Mouse (Mus musculus) liver, embryonic 14.5 days (tissue): ENCODE measurements around the gene Msantd3. TPM values are rescaled to one million over a fixed set of nuclear protein-coding genes. Genes with fewer than 3 reads are reported as not detected.

ENCODE experiments used
- ATAC-seq: fragments of 200-750 bp; cut with Nextera tagmentation; 2 replicates; pipeline ENCODE4 v1.8.0; 2017; ENCODE audit warnings: moderate number of reproducible peaks, mild to moderate bottlenecking, moderate library complexity; ENCODE audit not compliant: insufficient read depth
- DNase-seq, 3 experiments: peaks; one replicate each; pipeline ENCODE4 v3.0.0-alpha.2; 2012 to 2013; ENCODE audit warnings: low read depth in 3 of 3, low spot score in 3 of 3
- H3K27ac ChIP-seq: fragments of 300-500 bp; sonication (generic); 2 replicates; pipeline ENCODE4 v1.5.1; 2014; ENCODE audit warnings: moderate library complexity, mild to moderate bottlenecking, control low read depth, inconsistent platforms
- H3K27me3 ChIP-seq: fragments of 300-500 bp; sonication (generic); 2 replicates; pipeline ENCODE4 v1.6.1; 2014; ENCODE audit warnings: mild to moderate bottlenecking, low read length, moderate library complexity; ENCODE audit not compliant: control insufficient read depth, insufficient read depth
- H3K36me3 ChIP-seq: fragments of 300-500 bp; sonication (generic); replicated peaks from 2 replicates; pipeline ENCODE4 v1.6.1; 2014; ENCODE audit warnings: low read depth; ENCODE audit not compliant: control insufficient read depth, insufficient read depth
- H3K4me1 ChIP-seq, 2 experiments: fragments of 200-500 bp in 1 of 2; fragments of 300-500 bp in 1 of 2; sonication (generic) in 1 of 2; replicated peaks; 2 replicates each; pipeline ENCODE4 v1.6.1; 2012 to 2014; ENCODE audit warnings: antibody characterized with exemption in 1 of 2, inconsistent platforms in 1 of 2, low read length in 1 of 2; ENCODE audit not compliant: control insufficient read depth in 2 of 2, insufficient read depth in 2 of 2
- H3K4me2 ChIP-seq: fragments of 300-500 bp; sonication (generic); 2 replicates; pipeline ENCODE4 v1.6.1; 2014; ENCODE audit warnings: low read depth, mild to moderate bottlenecking, control low read depth, moderate library complexity
- H3K4me3 ChIP-seq, 2 experiments: fragments of 200-500 bp in 1 of 2; fragments of 300-500 bp in 1 of 2; sonication (generic) in 1 of 2; 2 replicates each; pipeline ENCODE4 v1.5.1; 2012 to 2014; ENCODE audit warnings: low read depth in 2 of 2, low read length in 2 of 2, mild to moderate bottlenecking in 2 of 2, control low read depth in 1 of 2, inconsistent platforms in 1 of 2, moderate library complexity in 1 of 2; ENCODE audit not compliant: insufficient read depth in 1 of 2
- H3K9ac ChIP-seq: fragments of 300-500 bp; sonication (generic); replicated peaks from 2 replicates; pipeline ENCODE4 v1.6.1; 2014; ENCODE audit warnings: mild to moderate bottlenecking, control low read depth, moderate library complexity
- H3K9me3 ChIP-seq: fragments of 300-500 bp; sonication (generic); 2 replicates; pipeline ENCODE4 v1.6.1; 2016; ENCODE audit warnings: low read length, mixed read lengths; ENCODE audit not compliant: control insufficient read depth
- CTCF ChIP-seq: IDR thresholded peaks from 2 replicates; pipeline ENCODE4 v1.5.1; 2016; ENCODE audit warnings: antibody characterized with exemption, low read depth, control low read depth
- EP300 ChIP-seq: IDR thresholded peaks from 2 replicates; pipeline ENCODE4 v1.6.1; 2016; ENCODE audit warnings: antibody characterized with exemption, low read depth
- WGBS: fragments of 180-500 bp; shearing (Covaris S2); extraction: QIAGEN DNeasy Blood & Tissue Kit; methylation state at CpG from one replicate; pipeline ENCODE4 v1.1.7; 2014; ENCODE audit not compliant: insufficient replicate concordance; 5-methylcytosine and 5-hydroxymethylcytosine counted together
- polyA plus RNA-seq, 2 experiments: library from polyadenylated mRNA; depleted of rRNA in 1 of 2; stranded (reverse) in 1 of 2; unstranded in 1 of 2; fragments of >200 nt; fragmentation: Nextera tagmentation in 1 of 2; extraction: Ambion mirVana in 1 of 2; gene quantifications; 2 replicates each; pipeline versions ENCODE4 v1.2.1 to v1.2.3; 2012 to 2014

The Msantd3 gene
- polyA plus RNA-seq (2012; rRNA removed) (1.3 and 2.1 TPM in 2 replicates), polyA plus RNA-seq (2014; fragmentation: Nextera tagmentation; extraction: Ambion mirVana) (1.5 and 2.4 TPM in 2 replicates)

DNA sequence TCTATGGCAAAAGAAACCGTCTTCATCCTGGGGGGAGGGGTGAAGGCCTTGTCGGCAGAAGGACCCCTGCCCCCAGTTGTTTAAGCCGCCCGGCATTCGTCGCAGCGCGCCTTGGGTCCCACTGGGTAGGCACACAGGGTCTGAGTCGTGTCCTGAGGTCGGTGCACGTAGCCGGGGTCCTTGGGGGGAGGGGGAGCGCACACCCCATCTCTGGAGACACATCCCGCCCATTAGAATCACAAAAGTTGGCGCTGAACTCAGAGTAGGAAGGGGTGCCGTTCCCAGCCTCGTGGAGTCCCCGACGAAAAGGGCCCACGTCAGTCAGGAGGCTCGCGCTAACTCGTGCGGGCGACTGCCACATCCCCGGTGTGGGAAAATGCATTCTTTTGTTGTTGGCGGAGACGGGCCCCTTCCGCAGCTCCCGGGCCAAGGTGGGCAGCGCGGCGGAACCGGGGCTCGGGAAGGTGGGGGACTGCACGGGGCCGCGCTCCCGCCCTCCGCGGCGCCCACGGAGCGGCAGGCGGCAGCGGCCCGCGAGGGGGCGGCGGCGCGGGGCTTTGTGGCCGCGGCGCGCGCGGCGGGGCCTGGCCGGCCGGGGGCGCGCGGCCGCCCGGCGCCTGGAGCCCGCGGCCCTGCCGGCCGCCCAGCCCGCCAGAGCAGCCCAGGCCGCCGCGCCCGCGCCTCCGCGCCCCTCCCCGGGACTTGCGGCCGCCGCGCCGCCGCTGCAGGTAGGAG lies at the start of gene Msantd3:
Gene Msantd3 (plus strand): TSS at position 95 of the 735 bp plus-strand sequence.
- no peak for TF ChIP-seq EP300
- TF ChIP-seq CTCF = no peak
- no peaks in the 10 kb centered on the region for H3K36me3 ChIP-seq
- under 1% methylated on average over 78 of the region's 86 CpGs for WGBS
- H3K4me3 ChIP-seq = peak within 1 kb of the TSS; percentile 55 to 56
- H3K4me1 ChIP-seq = peaks cover 0 to 4% of the 10 kb centered on the region in 2 experiments; a peak in 1 of 4 replicates
- H3K27me3 ChIP-seq = peaks cover 25% of the 10 kb centered on the region
- no peak within 1 kb of the TSS for H3K27ac ChIP-seq
- ATAC-seq (no peak; the same call in 1 of the 2 replicates), DNase-seq (no peak)
- peak within 1 kb of the TSS; percentile 37 for H3K9ac ChIP-seq
- H3K9me3 ChIP-seq = no peaks in the 10 kb centered on the region
- H3K4me2 ChIP-seq = peak within 1 kb of the TSS; percentile 61

DNA sequence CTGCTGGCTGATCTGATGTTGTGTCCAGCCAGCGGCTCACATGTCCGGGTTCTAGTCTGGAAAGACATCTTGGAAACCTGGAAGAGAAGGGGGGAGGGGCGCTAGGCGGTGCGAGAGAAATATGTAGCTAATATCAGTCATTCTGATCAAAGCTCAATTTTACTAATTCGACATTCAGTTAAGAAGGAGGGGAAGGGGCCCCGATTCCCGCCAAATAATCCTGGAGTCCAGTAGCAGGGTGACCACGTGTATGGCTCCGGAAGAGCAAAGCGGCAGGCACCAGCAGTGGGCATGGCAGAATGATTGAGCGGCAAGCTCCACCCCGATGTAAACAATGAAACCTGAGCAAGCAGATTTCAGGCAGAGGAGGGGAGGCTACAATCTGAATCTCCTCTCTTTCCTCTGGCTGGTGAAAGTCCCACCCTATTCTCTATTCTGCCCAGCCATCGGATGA lies 48.4 kb upstream of the Msantd3 start:
- Histone ChIP-seq H3K27me3 (no peaks in the 10 kb centered on the region), H3K9me3 (no peaks in the 10 kb centered on the region), H3K9ac (no peak overlapping the region), H3K4me3 (0 out of 4 replicates have a peak overlapping the region, but pooled peaks of 1 of the 2 experiments have one; percentile 4), H3K4me1 (no peaks in the 10 kb centered on the region), H3K4me2 (peak overlapping the region; percentile 25), H3K36me3 (no peaks in the 10 kb centered on the region), H3K27ac (no peak overlapping the region)
- ATAC-seq (no peak), DNase-seq (no peak)
- TF ChIP-seq EP300 = no peak
- no peak for TF ChIP-seq CTCF
- WGBS = 10% methylated on average over 14 of the region's 14 CpGs

- Histone ChIP-seq H3K27ac (no peak overlapping the region), H3K4me3 (no peak overlapping the region), H3K9ac (no peak overlapping the region), H3K36me3 (no peaks in the 10 kb centered on the region), H3K27me3 (no peaks in the 10 kb centered on the region), H3K4me1 (no peaks in the 10 kb centered on the region), H3K9me3 (no peaks in the 10 kb centered on the region), H3K4me2 (no peak overlapping the region)
- TF ChIP-seq CTCF = no peak
- no peak for TF ChIP-seq EP300
- WGBS = 41% methylated on average over 2 of the region's 2 CpGs
- DNase-seq (no peak), ATAC-seq (no peak)
Observed at GRCm38 (mm10) chr4:48492510-48492909, 47.2 kb upstream of the Msantd3 start.

DNA sequence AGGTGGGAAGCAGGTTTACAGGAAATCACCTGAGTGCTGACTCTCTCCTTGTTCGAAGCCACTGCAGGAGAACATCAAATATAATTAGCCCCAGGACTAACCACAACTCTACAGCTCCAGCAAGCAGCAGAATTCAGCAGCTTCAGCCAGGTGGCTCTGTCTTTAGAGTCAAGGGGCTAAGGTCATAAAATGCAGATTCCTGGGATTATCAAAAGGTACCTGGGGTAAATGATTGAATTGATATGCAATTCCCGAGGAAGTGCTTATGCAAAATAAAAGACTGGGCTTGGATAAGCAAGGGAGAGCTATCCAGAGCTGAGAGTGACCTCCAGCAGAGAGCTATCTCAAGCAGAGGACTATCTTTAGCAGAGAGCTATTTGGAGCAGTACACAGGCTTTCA lies 28.9 kb upstream of the Msantd3 start:
- Histone ChIP-seq H3K27ac (no peak overlapping the region), H3K27me3 (no peaks in the 10 kb centered on the region), H3K4me2 (no peak overlapping the region), H3K36me3 (no peaks in the 10 kb centered on the region), H3K4me1 (no peaks in the 10 kb centered on the region), H3K4me3 (no peak overlapping the region), H3K9me3 (no peaks in the 10 kb centered on the region), H3K9ac (no peak overlapping the region)
- no peak for DNase-seq
- no peak for ATAC-seq
- WGBS = 29% methylated on average over 2 of the region's 2 CpGs
- no peak for TF ChIP-seq CTCF
- TF ChIP-seq EP300 = no peak

- H3K27ac ChIP-seq = no peak overlapping the region
- TF ChIP-seq EP300 (no peak), CTCF (no peak)
- 64% methylated on average over 1 of the region's 1 CpGs for WGBS
Observed at GRCm38 (mm10) chr4:48529559-48529958, 10.2 kb upstream of the Msantd3 start.

More at GRCm38 (mm10) chr4:48529559-48529958, 10.2 kb upstream of the Msantd3 start:
- Histone ChIP-seq H3K4me3 (no peak overlapping the region), H3K4me1 (no peaks in the 10 kb centered on the region), H3K4me2 (no peak overlapping the region), H3K36me3 (no peaks in the 10 kb centered on the region), H3K9ac (no peak overlapping the region), H3K27me3 (no peaks in the 10 kb centered on the region), H3K9me3 (no peaks in the 10 kb centered on the region)
- ATAC-seq (no peak), DNase-seq (no peak)
